In the genomic region with DNA sequence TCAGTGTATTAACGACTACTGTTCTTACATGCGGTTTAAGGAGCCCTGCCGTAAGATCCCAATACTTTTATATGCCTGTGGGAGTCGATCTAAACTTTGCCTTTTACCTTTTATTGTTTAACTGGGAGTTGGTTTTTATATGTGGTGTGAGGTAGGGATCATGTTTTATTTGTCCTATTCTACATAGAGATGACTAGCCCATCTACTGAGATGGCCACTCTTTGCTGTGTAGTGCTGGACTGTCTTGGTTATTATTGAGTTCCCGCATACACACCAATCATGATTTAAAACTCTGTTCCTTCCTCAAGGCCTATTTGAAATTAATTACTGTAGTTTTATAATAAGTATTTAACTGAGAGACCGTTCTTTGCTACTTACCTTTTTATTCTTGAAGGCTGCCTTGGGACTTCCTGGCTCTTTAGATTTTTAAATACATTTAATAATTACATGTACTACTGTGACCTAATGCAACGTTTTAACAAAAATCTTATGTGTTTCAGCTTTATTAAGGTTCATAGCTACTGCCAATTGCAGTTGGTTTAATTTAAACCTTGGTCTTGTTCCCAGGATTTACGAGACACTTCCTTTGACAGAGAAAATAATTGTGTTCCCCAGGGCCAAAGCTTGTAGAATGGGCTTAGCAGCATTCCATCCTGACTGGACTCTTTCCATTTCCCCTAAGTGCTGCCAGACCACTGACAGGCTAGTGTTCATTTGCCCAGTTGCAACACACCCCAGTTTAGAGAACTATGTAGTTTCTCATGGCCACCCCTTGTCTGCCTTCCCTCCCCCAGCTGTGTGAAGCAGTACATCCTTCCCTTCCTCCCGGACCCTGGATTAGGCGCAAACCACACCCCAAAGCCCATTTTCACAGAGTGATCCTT, we compare ENCODE assay signal across 9 mouse cellular contexts. TPM values are rescaled to one million over a fixed set of nuclear protein-coding genes. Genes with fewer than 3 reads are reported as not detected.
DNase-seq lines count a peak whose midpoint lies in the region; ATAC-seq and TF ChIP-seq lines count a peak whose summit lies in the region.
"Had no signal": no experiment of that assay in that cellular context is flagged by ENCODE, and none has a peak within 500 bp of the region (broad histone marks: within the 10 kb centered on the region; RNA-seq: fewer than 3 reads in every experiment).

No protein-coding gene starts in this region.

- no peaks in the 10 kb centered on the region for H3K27me3 ChIP-seq in intestine, embryonic 16.5 days (replicated peaks; ENCODE audit: control insufficient read depth, insufficient read depth, low read length)
- no peaks in the 10 kb centered on the region for H3K27me3 ChIP-seq in intestine, postnatal 0 days (replicated peaks; ENCODE audit: control insufficient read depth, insufficient read depth, low read length)
- H3K27me3 ChIP-seq in heart, embryonic 16.5 days (ENCODE audit: control insufficient read depth, insufficient read depth, low read length) = no peaks in the 10 kb centered on the region
- H3K27me3 ChIP-seq: hindbrain, embryonic 13.5 days; neural tube, embryonic 12.5 days had no signal

- H3K4me1 ChIP-seq in intestine, embryonic 16.5 days (ENCODE audit: control insufficient read depth, insufficient read depth, low read length) = 0 out of 2 replicates have a peak, but pooled peaks cover 2% of the 10 kb centered on the region
- H3K4me1 ChIP-seq in intestine, postnatal 0 days (replicated peaks; ENCODE audit: control insufficient read depth, insufficient read depth, low read length) = no peaks in the 10 kb centered on the region
- H3K4me1 ChIP-seq in heart, embryonic 16.5 days (ENCODE audit: control insufficient read depth, insufficient read depth, low read length) = peaks cover 8% of the 10 kb centered on the region

- DNase-seq in brain, adult 2 months (ENCODE audit: low read depth, low spot score) = peak; percentile 31
- DNase-seq in lung, postnatal 14 days = peak; percentile 57
- no peak for DNase-seq in thymus, postnatal 10 days (ENCODE audit: low spot score in 2 of 2)

- H3K9ac ChIP-seq in intestine, embryonic 16.5 days (ENCODE audit: low read depth, low read length) = no peak overlapping the region
- H3K9ac ChIP-seq in intestine, postnatal 0 days (ENCODE audit: low read depth, low read length) = no peak overlapping the region
- no peak overlapping the region for H3K9ac ChIP-seq in heart, embryonic 16.5 days (ENCODE audit: low read length)
- H3K9ac ChIP-seq: hindbrain, embryonic 13.5 days; neural tube, embryonic 12.5 days had no signal

- TF ChIP-seq CTCF in intestine, postnatal 0 days (IDR thresholded peaks at IDR 0.05; ENCODE audit: low read depth) = no peak

- 80% methylated on average over 10 of the region's 10 CpGs for WGBS in intestine, embryonic 16.5 days
- 76% methylated on average over 10 of the region's 10 CpGs for WGBS in intestine, postnatal 0 days
- WGBS in heart, embryonic 16.5 days = 74% methylated on average over 10 of the region's 10 CpGs

- no peak overlapping the region for H3K4me3 ChIP-seq in intestine, embryonic 16.5 days (ENCODE audit: low read length)
- no peak overlapping the region for H3K4me3 ChIP-seq in intestine, postnatal 0 days (ENCODE audit: low read depth, low read length)
- no peak overlapping the region for H3K4me3 ChIP-seq in heart, embryonic 16.5 days (ENCODE audit: low read length)
- H3K4me3 ChIP-seq: hindbrain, embryonic 13.5 days; neural tube, embryonic 12.5 days had no signal

- H3K27ac ChIP-seq in intestine, embryonic 16.5 days (ENCODE audit: low read length) = no peak overlapping the region
- no peak overlapping the region for H3K27ac ChIP-seq in intestine, postnatal 0 days (ENCODE audit: low read depth, low read length)
- no peak overlapping the region for H3K27ac ChIP-seq in heart, embryonic 16.5 days (ENCODE audit: low read length)
- H3K27ac ChIP-seq: hindbrain, embryonic 13.5 days; neural tube, embryonic 12.5 days had no signal

- no peak overlapping the region for H3K4me2 ChIP-seq in intestine, embryonic 16.5 days (ENCODE audit: low read depth, low read length)
- H3K4me2 ChIP-seq in intestine, postnatal 0 days (replicated peaks; ENCODE audit: low read depth) = no peak overlapping the region
- H3K4me2 ChIP-seq in heart, embryonic 16.5 days (ENCODE audit: low read depth, low read length) = no peak overlapping the region
- H3K4me2 ChIP-seq: hindbrain, embryonic 13.5 days; neural tube, embryonic 12.5 days had no signal

- no peaks in the 10 kb centered on the region for H3K9me3 ChIP-seq in intestine, embryonic 16.5 days (ENCODE audit: control insufficient read depth, low read length)
- H3K9me3 ChIP-seq in intestine, postnatal 0 days (ENCODE audit: control insufficient read depth) = 0 out of 2 replicates have a peak, but pooled peaks cover 3% of the 10 kb centered on the region
- peaks cover 2% of the 10 kb centered on the region; the same call in 1 of the 2 replicates for H3K9me3 ChIP-seq in heart, embryonic 16.5 days (replicated peaks; ENCODE audit: control insufficient read depth, low read length)
- H3K9me3 ChIP-seq: hindbrain, embryonic 13.5 days; neural tube, embryonic 12.5 days had no signal

- ATAC-seq in intestine, embryonic 16.5 days = peak; percentile 44; the same call in 1 of the 2 replicates
- ATAC-seq in intestine, postnatal 0 days = no peak
- ATAC-seq in heart, embryonic 16.5 days (replicated peaks; ENCODE audit: extremely low read depth, insufficient read depth, low FRiP score) = peak; percentile 47
- ATAC-seq in inflammation-experienced regulatory T-cells, adult 6 months = no peak

- H3K36me3 ChIP-seq in intestine, embryonic 16.5 days (ENCODE audit: control insufficient read depth, insufficient read depth, low read length) = no peaks in the 10 kb centered on the region
- H3K36me3 ChIP-seq in intestine, postnatal 0 days (ENCODE audit: control insufficient read depth, insufficient read depth) = no peaks in the 10 kb centered on the region
- no peaks in the 10 kb centered on the region for H3K36me3 ChIP-seq in heart, embryonic 16.5 days (ENCODE audit: control insufficient read depth, insufficient read depth)
- H3K36me3 ChIP-seq: hindbrain, embryonic 13.5 days; neural tube, embryonic 12.5 days had no signal

RNA-seq across cellular contexts. Expression of a gene that starts 17.9 kb away (rescaled TPM):
- polyA plus RNA-seq in intestine, embryonic 16.5 days (2015; fragmentation: Nextera tagmentation; extraction: Ambion mirVana) = 0.32 TPM in 2 replicates
- 0.22 and 0.35 TPM in 2 replicates for polyA plus RNA-seq in intestine, postnatal 0 days (2015; fragmentation: Nextera tagmentation; extraction: Ambion mirVana)
- polyA plus RNA-seq in heart, embryonic 16.5 days (2015; fragmentation: Nextera tagmentation; extraction: Ambion mirVana) = 1.3 and 3.0 TPM in 2 replicates
- polyA plus RNA-seq in inflammation-experienced regulatory T-cells, adult 6 months (2017; shearing (Covaris generic)) = 100 to 1,000 TPM in 1 of 3 experiments, 10 to 100 TPM in 1, 1 to 10 TPM in 1; 1.2 to 109 (median 83.0) TPM

RNA-seq across cellular contexts. Expression of a gene that starts 57.5 kb away (rescaled TPM):
- polyA plus RNA-seq in intestine, embryonic 16.5 days (2015; fragmentation: Nextera tagmentation; extraction: Ambion mirVana) = 38.2 and 43.4 TPM in 2 replicates
- polyA plus RNA-seq in intestine, postnatal 0 days (2015; fragmentation: Nextera tagmentation; extraction: Ambion mirVana) = 24.6 and 27.1 TPM in 2 replicates
- 21.6 and 27.2 TPM in 2 replicates for polyA plus RNA-seq in heart, embryonic 16.5 days (2015; fragmentation: Nextera tagmentation; extraction: Ambion mirVana)
- 10 to 100 TPM; 20.1 to 41.7 (median 29.0) TPM for polyA plus RNA-seq in inflammation-experienced regulatory T-cells, adult 6 months (2017; shearing (Covaris generic))

RNA-seq across cellular contexts. Expression of a gene that starts 57.7 kb away (rescaled TPM):
- 16.0 and 17.3 TPM in 2 replicates for polyA plus RNA-seq in intestine, embryonic 16.5 days (2015; fragmentation: Nextera tagmentation; extraction: Ambion mirVana)
- 5.8 and 8.1 TPM in 2 replicates for polyA plus RNA-seq in intestine, postnatal 0 days (2015; fragmentation: Nextera tagmentation; extraction: Ambion mirVana)
- 12.0 and 14.4 TPM in 2 replicates for polyA plus RNA-seq in heart, embryonic 16.5 days (2015; fragmentation: Nextera tagmentation; extraction: Ambion mirVana)
- 10 to 100 TPM; 18.3 to 28.9 (median 26.6) TPM for polyA plus RNA-seq in inflammation-experienced regulatory T-cells, adult 6 months (2017; shearing (Covaris generic))

Comparison
In these comparisons a context has a peak if more than half of its experiments do, and no peak if none do; other contexts are left out.
1. ATAC-seq: peak in intestine, embryonic 16.5 days (single experiment) and heart, embryonic 16.5 days (single experiment); none in intestine, postnatal 0 days (single experiment) and inflammation-experienced regulatory T-cells, adult 6 months (single experiment).
2. DNase-seq: peak in brain, adult 2 months (single experiment) and lung, postnatal 14 days (single experiment); none in thymus, postnatal 10 days (0 of 2).